Comparison of ENCODE assay signal across 15 mouse cellular contexts in genomic region chr12:88644281-88644680, GRCm38 (mm10).
"Had no signal": no experiment of that assay in that cellular context is flagged by ENCODE, and none has a peak within 500 bp of the region (broad histone marks: within the 10 kb centered on the region; RNA-seq: fewer than 3 reads in every experiment).

No protein-coding gene starts in this region.

- H3K9ac ChIP-seq: lung, embryonic 14.5 days; midbrain, embryonic 12.5 days; neural tube, embryonic 13.5 days; neural tube, embryonic 15.5 days had no signal

- DNase-seq: lung, adult 18-20 months; lung, embryonic 14.5 days; lung, postnatal 10 days; lung, postnatal 4 days; midbrain, embryonic 14.5 days; right cerebral cortex, postnatal 14 days; thymus, adult 18-20 months; thymus, postnatal 14 days; thymus, postnatal 36 days had no signal

- H3K4me3 ChIP-seq: midbrain, embryonic 10.5 days; midbrain, embryonic 12.5 days; myocyte; neural tube, embryonic 13.5 days; neural tube, embryonic 15.5 days had no signal

- H3K4me2 ChIP-seq: lung, embryonic 14.5 days; midbrain, embryonic 12.5 days; neural tube, embryonic 13.5 days; neural tube, embryonic 15.5 days had no signal

- ATAC-seq: midbrain, embryonic 16.5 days had no signal

- H3K4me1 ChIP-seq: midbrain, embryonic 10.5 days; midbrain, embryonic 12.5 days; neural tube, embryonic 13.5 days; neural tube, embryonic 15.5 days had no signal

- H3K36me3 ChIP-seq: midbrain, embryonic 10.5 days; midbrain, embryonic 12.5 days; neural tube, embryonic 13.5 days; neural tube, embryonic 15.5 days had no signal

- H3K27me3 ChIP-seq: midbrain, embryonic 12.5 days; neural tube, embryonic 13.5 days; neural tube, embryonic 15.5 days had no signal

- H3K27ac ChIP-seq: midbrain, embryonic 10.5 days; midbrain, embryonic 12.5 days; neural tube, embryonic 13.5 days; neural tube, embryonic 15.5 days had no signal

- H3K9me3 ChIP-seq: midbrain, embryonic 10.5 days; midbrain, embryonic 12.5 days; neural tube, embryonic 13.5 days; neural tube, embryonic 15.5 days had no signal
